Mouse (Mus musculus) cerebellum, adult 8-10 months (tissue): ENCODE data around the gene Tom1l1.

Experiments
- DNase-seq: peaks from one replicate; pipeline ENCODE4 v3.0.0; 2022

Gene Tom1l1

DNA sequence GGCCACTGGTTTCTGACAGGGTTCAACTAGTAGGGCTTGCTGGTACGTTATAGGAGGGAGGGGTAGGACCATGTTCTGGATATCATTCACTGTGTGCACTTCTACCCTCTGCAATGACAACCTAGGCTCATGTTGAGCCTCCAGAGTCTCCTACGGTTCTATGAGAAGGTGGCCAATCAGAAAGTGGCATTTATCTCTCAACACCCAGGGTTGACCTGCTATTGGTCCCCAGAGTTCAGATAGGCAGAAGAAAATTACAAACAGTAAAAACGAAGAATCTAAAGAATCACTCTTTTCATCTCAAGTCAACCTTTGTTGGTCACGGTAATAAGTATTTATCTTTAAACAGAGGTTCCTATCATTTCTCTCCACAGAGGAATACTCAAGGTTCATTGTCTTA, 21.2 kb downstream of the Tom1l1 start:
- DNase-seq: no peak

GRCm38 (mm10) chr11:90666144-90666757, 21.9 kb downstream of the Tom1l1 start:
- no peak for DNase-seq

GRCm38 (mm10) chr11:90665161-90665560, 23.0 kb downstream of the Tom1l1 start:
- DNase-seq: no peak

GRCm38 (mm10) chr11:90664345-90664986, 23.7 kb downstream of the Tom1l1 start:
- DNase-seq: no peak

- DNase-seq: no peak
Observed at GRCm38 (mm10) chr11:90663618-90664297, 24.4 kb downstream of the Tom1l1 start.

DNA sequence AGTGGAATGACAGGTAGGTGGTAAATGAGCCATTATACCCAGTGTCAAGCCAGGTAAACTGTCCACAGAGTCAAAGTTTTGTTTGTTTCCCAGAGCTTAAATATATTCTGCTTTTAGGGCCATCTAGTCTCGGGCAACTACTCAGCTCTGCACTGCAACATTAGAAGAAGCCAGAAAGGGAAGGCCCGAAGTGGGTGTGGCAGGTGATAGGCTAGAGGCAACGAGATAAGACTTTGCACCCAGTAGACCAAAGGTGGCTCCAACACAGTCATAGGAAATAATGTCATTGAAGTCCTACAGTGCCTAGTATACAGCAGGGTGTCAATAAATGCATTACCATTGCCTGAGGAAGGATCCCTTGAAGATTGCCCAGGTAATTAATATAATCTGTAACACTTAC, 25.1 kb downstream of the Tom1l1 start:
- DNase-seq: no peak

DNA sequence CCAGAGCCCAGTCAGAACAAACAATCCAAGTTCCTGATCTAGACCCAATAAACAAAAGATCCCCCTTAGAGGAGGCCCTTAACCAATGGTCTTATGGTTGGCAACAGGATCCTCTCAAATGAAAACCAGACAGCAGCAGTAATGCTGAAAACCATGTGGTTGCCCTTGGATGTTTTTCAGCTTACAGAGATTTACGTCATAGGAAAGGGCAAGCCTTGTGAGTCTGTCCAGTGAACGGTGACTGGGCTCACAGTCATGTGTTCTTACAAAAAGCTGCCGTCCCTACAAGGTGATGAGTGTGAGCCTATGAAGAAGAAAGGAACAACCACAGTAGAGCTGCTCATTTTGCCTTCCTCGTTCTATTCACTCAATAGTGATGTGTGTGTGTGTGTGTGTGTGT, 27.5 kb downstream of the Tom1l1 start:
- DNase-seq: no peak

GRCm38 (mm10) chr11:90657527-90657926, 30.6 kb downstream of the Tom1l1 start:
- no peak for DNase-seq

GRCm38 (mm10) chr11:90652603-90653002, 35.6 kb downstream of the Tom1l1 start:
- no peak for DNase-seq

GRCm38 (mm10) chr11:90650231-90650885, 37.8 kb downstream of the Tom1l1 start:
- DNase-seq: no peak

DNA sequence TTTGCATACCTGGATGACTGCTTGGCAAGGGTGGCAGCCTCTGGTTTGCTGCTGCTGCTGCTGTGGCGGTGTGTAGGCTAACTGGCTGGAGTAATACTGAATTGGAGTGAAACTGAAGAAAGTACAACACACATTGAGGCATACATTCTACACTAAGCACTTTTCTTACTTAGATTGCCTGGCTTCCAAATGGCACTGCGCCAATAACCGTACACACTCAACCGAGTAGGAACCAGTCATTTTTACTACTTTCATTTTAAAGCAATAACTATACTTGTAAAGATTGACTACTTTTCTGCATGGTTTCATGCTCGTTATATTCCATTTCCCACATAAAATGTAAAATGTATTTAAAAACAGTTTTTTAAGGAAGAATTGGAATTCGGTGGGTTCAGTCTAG, 38.4 kb downstream of the Tom1l1 start:
- no peak for DNase-seq

DNA sequence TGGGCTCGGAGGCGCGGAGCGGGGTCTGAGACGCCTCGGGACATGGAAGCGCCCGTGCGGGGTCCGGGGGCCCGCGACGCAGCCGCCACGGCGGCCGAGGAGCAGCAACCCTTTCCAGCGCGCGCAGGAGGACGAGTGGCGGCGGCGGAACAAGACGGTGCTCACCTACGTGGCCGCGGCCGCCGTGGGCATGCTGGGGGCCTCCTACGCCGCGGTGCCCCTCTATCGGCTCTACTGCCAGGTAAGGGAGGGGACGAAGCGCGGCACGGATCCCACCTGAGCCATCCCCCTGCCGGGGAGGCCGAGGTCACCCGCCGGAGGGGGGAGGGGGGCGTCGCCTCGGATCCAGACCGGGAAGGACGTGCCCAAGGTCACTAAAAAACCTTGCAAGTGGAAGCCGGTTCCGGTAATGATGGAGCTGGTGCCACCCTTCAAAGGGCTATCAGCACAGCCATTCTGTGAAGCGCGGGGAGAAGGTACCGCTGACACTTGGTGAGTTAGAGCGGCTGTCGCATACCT, 49.8 kb downstream of the Tom1l1 start:
- no peak for DNase-seq

- DNase-seq: peak; percentile 91
Observed at GRCm38 (mm10) chr11:90637440-90638311, 50.5 kb downstream of the Tom1l1 start, which contains the start of the genes Stxbp4 and Cox11. Gene Stxbp4, minus strand, starts transcription at chr11:90638084. Gene Cox11, plus strand, starts transcription at chr11:90638173.

DNA sequence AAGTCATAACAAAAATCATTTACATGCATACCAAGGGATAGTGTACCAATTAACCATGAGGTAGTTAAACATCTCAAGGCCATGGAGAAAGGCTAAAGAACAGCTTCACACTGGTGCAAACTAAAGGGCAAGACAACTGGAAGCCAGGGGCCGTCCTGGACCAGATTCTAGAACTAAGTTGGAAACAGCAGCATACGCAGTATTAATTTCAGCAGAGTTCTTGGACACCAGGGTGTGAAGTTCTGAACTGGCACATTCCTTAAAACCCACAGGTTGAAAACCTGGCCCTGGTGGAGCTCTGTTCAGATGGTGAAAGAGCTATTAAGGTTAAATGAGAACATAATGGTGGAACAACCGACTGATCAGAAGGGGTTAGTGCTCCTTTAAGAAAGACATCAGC, 53.5 kb downstream of the Tom1l1 start:
- DNase-seq: no peak

DNA sequence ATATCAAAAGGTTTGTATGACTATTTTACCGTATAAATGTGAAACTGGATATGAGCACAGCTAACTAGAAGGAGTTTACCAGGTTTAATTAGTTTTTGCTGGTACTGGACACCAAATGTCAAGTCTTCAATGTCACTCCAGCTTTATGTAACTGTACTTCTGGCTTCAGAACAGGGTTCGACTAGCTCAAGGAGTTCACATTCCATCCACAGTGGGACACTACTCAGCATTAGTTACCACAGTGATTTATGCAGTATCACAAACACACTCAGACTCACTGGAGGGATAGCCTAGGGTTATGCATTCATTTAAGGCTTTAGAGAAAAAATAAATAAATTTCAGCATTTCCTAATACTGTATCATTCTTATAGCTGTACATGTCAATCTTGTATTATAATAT, 55.7 kb downstream of the Tom1l1 start:
- no peak for DNase-seq

DNA sequence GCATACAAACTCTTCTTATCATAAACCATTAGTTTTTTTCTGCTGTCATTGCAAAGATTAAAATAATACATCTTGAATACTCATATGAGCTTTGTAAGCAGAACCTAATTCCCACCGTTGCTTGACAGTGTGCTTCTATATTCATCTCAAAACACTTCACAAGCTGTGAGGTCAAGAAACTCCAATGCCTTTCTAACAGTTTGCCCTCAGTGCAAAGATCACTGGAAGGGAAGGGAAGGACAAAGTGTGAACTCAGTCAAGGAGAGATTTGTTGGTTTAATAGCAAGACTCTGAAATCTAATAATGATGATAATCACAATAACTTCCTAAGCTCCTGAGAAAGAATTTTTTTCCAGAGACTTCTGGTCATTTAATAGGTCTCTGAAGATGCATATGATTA, 60.4 kb downstream of the Tom1l1 start:
- DNase-seq: no peak

- no peak for DNase-seq
Observed at GRCm38 (mm10) chr11:90625174-90625573, 63.0 kb downstream of the Tom1l1 start.

DNA sequence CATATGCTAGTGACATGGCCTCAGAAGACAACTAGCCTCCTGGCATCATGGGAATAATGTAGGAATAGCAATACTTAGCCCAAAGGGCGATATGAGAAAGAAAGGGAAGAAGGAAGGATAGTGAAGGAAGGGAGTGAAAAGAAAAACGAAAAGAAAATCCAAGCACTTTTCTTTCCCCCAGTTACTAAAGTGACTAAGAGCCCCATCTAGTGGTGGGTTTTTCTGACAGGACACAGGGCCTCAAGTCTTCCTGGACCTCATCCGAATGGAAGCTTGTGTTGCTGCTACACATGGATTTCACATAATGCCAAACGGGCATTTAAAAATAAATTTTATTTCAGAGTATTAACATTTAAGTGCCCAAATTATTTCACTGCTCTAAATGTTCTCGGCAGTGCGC, 64.7 kb downstream of the Tom1l1 start:
- DNase-seq: peak; percentile 21

DNA sequence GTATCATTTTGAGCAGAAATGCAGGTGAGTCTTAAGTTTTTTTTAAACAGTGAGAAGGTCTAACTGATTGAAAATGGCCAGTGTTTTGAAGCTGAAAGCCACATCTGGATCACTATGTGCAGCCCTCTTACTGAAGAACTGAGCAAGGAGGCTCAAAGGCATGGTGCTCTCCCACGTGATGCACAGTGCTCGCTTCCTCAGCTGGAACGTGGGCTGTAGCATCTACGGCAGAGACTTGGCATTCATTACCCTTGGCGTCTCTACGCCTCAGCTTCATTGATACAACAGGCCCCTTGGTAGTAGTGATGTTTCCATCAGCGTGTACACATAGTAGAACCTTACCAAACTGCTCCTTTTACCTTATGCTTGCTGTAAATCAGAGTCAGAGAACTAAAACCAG, 65.7 kb downstream of the Tom1l1 start:
- no peak for DNase-seq

DNA sequence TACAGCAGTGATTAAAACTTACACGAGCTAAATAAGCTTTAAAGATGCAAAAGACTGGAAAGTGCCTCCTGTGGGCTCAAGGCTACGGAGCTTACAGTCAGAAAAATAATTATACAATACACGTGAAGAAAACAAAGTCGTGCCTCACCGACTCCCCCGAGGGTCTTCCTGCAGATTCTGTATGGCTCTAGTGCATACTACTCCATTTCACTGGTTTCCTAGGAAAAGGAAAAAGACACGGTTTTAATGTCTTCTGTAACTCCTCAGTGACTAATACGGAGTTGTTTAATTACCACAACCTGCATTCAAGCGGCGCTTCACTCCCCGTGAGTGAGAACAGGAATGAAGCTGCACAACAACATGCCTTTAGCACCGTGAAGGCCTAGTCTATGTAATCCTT, 66.1 kb downstream of the Tom1l1 start:
- DNase-seq: no peak

GRCm38 (mm10) chr11:90616431-90616830, 71.7 kb downstream of the Tom1l1 start:
- no peak for DNase-seq

DNA sequence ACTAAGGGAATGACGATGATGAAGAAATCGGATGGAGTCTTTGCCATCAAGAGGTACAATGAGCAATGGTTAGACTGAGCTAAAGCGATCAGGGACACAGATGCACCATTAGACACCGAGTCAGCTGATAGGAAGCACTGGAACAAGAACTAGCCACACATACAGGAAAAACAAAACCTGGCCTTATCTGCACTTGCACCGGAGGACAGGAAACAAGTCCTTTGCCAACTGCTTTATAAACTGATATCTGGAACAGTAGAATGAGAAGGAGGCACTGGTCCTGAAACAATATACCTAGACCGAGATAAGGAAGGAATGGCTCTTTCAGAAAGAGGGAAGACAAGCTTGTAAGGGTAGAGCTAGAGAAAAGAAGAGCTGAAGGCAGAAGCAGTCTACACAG, 73.4 kb downstream of the Tom1l1 start:
- DNase-seq: no peak

GRCm38 (mm10) chr11:90612118-90612517, 76.0 kb downstream of the Tom1l1 start:
- no peak for DNase-seq
